Mouse (Mus musculus) adrenal gland, postnatal 10 days (tissue): ENCODE results near the gene Brap. TPM values are rescaled to one million over a fixed set of nuclear protein-coding genes. Genes with fewer than 3 reads are reported as not detected.

Source experiments
- DNase-seq: peaks from one replicate; pipeline ENCODE4 v3.0.0; 2021; ENCODE audit warnings: mixed read lengths
- total RNA-seq, 2 experiments: library from RNA; stranded (reverse); gene quantifications; 2 replicates each; pipeline ENCODE4 v1.2.3; 2021

Brap gene
- total RNA-seq, 2 experiments from 2014 or later: 57.2 to 62.6 TPM

GRCm38 (mm10) chr5:121714928-121715327, 54.6 kb downstream of the Brap start:
- no peak for DNase-seq

- no peak for DNase-seq
Observed at GRCm38 (mm10) chr5:121718462-121718861, 58.1 kb downstream of the Brap start.

GRCm38 (mm10) chr5:121720888-121721585, 60.7 kb downstream of the Brap start:
- DNase-seq: no peak

GRCm38 (mm10) chr5:121721841-121722240, 61.5 kb downstream of the Brap start:
- DNase-seq: peak; percentile 39

GRCm38 (mm10) chr5:121724678-121725077, 64.3 kb downstream of the Brap start:
- no peak for DNase-seq

GRCm38 (mm10) chr5:121730057-121730456, 69.7 kb downstream of the Brap start:
- DNase-seq: no peak

- no peak for DNase-seq
Observed at GRCm38 (mm10) chr5:121736641-121737040, 76.3 kb downstream of the Brap start.

Other genes with a start within 250 kb of the Brap start
- 1 to 10 TPM; 3.3 to 4.8 TPM for gene Tmem116, start 208.7 kb upstream of the Brap start, total RNA-seq
- 100 to 1,000 TPM; 115 to 128 TPM for gene Erp29, start 208.1 kb upstream of the Brap start, total RNA-seq
- not detected for gene Adam1b, start 157.1 kb upstream of the Brap start, total RNA-seq
- 1 to 10 TPM; 4.1 to 4.7 TPM for gene Adam1a, start 115.1 kb upstream of the Brap start, total RNA-seq
- under 1 TPM in 1 of 2 experiments, not detected in 1; 1.00 TPM for gene Gm42878, start 115.1 kb upstream of the Brap start, total RNA-seq
- gene Mapkapk5, start 114.7 kb upstream of the Brap start, total RNA-seq: 10 to 100 TPM; 82.2 to 90.6 TPM
- 100 to 1,000 TPM; 712 to 837 TPM for gene Aldh2, start 66.7 kb upstream of the Brap start, total RNA-seq
- 10 to 100 TPM; 20.1 to 24.0 TPM for gene Acad12, start 41.6 kb upstream of the Brap start, total RNA-seq
- gene Acad10, start within 50 bp of the Brap start, total RNA-seq: 10 to 100 TPM; 38.6 to 43.6 TPM
- 100 to 1,000 TPM; 156 to 219 TPM for gene Atxn2, start 50.8 kb downstream of the Brap start, total RNA-seq
- gene Sh2b3, start 177.1 kb downstream of the Brap start, total RNA-seq: 10 to 100 TPM; 37.0 to 41.7 TPM
- 10 to 100 TPM; 10.1 to 10.6 TPM for gene Pheta1, start 188.4 kb downstream of the Brap start, total RNA-seq